ENCODE assay signal across 13 mouse cellular contexts in the genomic region with DNA sequence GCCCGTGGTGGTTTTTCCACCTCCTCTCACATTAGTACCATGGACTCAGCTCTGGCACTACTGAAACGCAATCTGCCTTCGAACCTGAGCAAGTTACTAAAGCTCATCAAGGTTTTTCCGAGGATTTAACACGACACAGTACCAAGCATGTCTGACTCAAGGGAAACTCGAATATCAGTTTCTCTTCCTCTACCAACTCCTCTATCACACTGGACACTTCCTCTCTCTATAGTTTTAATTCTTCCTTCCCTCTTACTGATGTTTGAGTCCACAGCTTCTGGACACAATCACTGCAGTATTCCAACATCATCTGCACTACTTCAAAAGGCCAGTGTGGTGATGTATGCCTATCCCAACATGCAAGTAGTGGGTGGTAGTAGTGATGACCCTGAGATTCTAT.
"Had no signal": no experiment of that assay in that cellular context is flagged by ENCODE, and none has a peak within 500 bp of the region (broad histone marks: within the 10 kb centered on the region; RNA-seq: fewer than 3 reads in every experiment).

No protein-coding gene starts in this region.

- H3K4me3 ChIP-seq: midbrain, embryonic 13.5 days; midbrain, embryonic 15.5 days; neural tube, embryonic 12.5 days had no signal

- H3K27me3 ChIP-seq: midbrain, embryonic 13.5 days; midbrain, embryonic 15.5 days; neural tube, embryonic 12.5 days had no signal

- H3K9ac ChIP-seq: liver, embryonic 14.5 days; lung, embryonic 14.5 days; midbrain, embryonic 13.5 days; midbrain, embryonic 15.5 days; neural tube, embryonic 12.5 days had no signal

- H3K4me1 ChIP-seq: midbrain, embryonic 13.5 days; midbrain, embryonic 15.5 days; neural tube, embryonic 12.5 days had no signal

- ATAC-seq: midbrain, embryonic 13.5 days; midbrain, embryonic 15.5 days had no signal

- DNase-seq: lung, adult 18-20 months; lung, embryonic 14.5 days; lung, postnatal 10 days; lung, postnatal 4 days; right cerebral cortex, postnatal 14 days; thymus, adult 18-20 months; thymus, postnatal 14 days; thymus, postnatal 36 days had no signal

- H3K36me3 ChIP-seq: midbrain, embryonic 15.5 days; neural tube, embryonic 12.5 days had no signal

- H3K4me2 ChIP-seq: lung, embryonic 14.5 days; midbrain, embryonic 11.5 days; midbrain, embryonic 13.5 days; midbrain, embryonic 15.5 days; neural tube, embryonic 12.5 days had no signal

- H3K27ac ChIP-seq: liver, embryonic 14.5 days; midbrain, embryonic 13.5 days; midbrain, embryonic 15.5 days; neural tube, embryonic 12.5 days had no signal

- H3K9me3 ChIP-seq: midbrain, embryonic 13.5 days; midbrain, embryonic 15.5 days; neural tube, embryonic 12.5 days had no signal
